Mouse (Mus musculus): ENCODE measurements around the gene Nr0b2.
"Not testable (repeated sequence)": the region's sequence is repeated elsewhere in the genome, so short reads cannot be mapped to it uniquely, and the experiment has no call there.

The Nr0b2 gene

GRCm38 (mm10) chr4:133552768-133553447, at the start of gene Nr0b2:
Nr0b2 (plus strand) TSS chr4:133553376.
- DNase-seq (ENCODE audit: extremely low spot score): no peak

DNA sequence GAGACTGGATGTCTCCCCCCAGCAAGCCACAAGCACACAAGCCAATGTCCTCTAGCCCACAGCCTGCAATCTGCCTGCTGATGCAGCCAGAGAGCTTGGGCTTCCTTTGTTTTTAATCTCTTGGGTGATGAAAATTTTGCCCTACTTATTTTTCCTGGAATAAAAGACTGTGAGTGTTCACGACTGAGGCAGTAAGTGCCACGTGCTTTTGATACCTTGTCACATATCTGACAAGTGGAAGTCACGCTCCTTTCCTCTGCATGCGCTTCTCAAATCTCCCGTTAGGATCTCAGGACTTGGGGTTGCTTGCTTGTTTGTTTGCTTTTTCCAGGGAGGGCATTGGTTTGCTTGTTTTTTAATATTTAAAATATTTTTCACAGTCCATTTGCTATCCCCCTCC, 48.9 kb upstream of the Nr0b2 start:
- DNase-seq (ENCODE audit: extremely low spot score): no peak

- DNase-seq (ENCODE audit: extremely low spot score): no peak
These were observed 48.3 kb upstream of the Nr0b2 start for GRCm38 (mm10) chr4:133504755-133505485.

GRCm38 (mm10) chr4:133506573-133506972, 46.6 kb upstream of the Nr0b2 start:
- no peak for DNase-seq (ENCODE audit: extremely low spot score)

GRCm38 (mm10) chr4:133508990-133509389, 44.2 kb upstream of the Nr0b2 start:
- no peak for DNase-seq (ENCODE audit: extremely low spot score)

GRCm38 (mm10) chr4:133511050-133511449, 42.1 kb upstream of the Nr0b2 start:
- DNase-seq (ENCODE audit: extremely low spot score): no peak

DNA sequence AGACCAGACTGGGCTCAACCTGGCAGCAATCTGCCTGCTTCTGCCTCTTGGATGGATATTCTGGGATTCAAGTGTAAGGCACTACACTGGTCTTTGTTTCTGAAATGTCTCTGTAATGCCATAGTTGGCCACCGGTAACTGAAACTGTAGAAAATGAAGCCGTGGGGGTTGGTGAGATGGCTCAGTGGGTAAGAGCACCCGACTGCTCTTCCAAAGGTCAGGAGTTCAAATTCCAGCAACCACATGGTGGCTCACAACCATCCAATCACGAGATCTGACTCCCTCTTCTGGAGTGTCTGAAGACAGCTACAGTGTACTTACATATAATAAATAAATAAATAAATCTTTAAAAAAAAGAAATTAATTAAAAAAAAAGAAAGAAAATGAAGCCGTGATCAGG, 40.7 kb upstream of the Nr0b2 start:
- not testable (repeated sequence) for DNase-seq (ENCODE audit: extremely low spot score)

- peak; percentile 70 for DNase-seq (ENCODE audit: extremely low spot score)
These were observed 40.2 kb upstream of the Nr0b2 start for GRCm38 (mm10) chr4:133512972-133513371.

DNA sequence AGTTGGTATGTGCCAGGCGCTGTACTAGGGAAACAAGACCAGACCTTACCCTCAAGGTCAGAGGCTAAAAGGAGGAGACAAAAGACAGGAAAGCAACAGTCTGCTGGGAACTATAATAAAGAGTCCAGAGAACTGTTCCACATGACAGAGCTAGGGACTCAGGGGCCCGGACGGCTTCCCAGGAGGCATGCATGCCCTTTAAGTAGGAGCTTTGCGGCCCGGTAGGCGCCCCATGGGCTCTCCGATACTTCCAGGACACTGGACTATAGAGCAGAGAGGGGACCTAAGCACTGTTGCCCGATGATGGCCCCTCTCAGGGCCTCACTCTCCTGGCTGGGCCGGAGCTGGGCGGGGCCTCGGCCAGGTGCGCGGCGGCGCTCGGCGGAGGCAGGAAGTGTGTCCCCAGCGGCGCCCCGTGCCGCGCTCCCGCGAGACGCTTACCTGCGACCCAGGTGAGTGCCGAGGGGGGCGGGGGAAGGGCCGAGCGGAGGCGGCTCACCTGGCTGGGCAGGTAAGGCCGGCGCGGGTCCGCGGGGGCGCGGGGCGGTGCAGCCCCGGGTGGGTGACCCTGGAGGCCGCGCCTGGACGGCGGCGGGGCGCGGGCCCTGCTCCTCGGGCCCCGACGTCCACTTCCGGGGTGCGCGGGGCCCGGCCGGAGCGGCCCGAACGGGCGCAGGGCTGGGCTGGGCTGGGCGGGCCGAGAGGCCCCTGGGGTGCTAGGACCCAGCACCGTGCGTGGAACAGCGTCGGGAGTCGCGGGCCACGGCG, 34.4 kb upstream of the Nr0b2 start, which contains the start of gene Kdf1:
Gene Kdf1, plus strand, starts transcription at position 363 of the 768 bp plus-strand sequence.
- no peak for DNase-seq (ENCODE audit: extremely low spot score)

DNA sequence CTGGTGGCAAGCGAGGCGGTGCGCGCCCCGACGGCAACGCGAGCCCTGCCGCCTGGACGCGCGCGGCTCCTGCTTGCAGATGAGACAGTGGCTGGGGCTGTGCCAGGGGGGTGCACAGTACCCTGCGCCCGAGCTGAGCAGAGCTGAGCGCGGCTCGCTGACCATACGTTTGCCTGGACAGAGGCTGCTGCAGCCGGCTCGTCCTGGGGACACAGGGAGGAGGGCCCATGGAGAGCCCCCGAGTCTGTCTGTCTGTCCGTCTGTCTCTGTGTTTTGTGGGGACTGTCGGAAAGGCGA, 33.9 kb upstream of the Nr0b2 start:
- no peak for DNase-seq (ENCODE audit: extremely low spot score)

GRCm38 (mm10) chr4:133521502-133521901, 31.7 kb upstream of the Nr0b2 start:
- no peak for DNase-seq (ENCODE audit: extremely low spot score)

DNA sequence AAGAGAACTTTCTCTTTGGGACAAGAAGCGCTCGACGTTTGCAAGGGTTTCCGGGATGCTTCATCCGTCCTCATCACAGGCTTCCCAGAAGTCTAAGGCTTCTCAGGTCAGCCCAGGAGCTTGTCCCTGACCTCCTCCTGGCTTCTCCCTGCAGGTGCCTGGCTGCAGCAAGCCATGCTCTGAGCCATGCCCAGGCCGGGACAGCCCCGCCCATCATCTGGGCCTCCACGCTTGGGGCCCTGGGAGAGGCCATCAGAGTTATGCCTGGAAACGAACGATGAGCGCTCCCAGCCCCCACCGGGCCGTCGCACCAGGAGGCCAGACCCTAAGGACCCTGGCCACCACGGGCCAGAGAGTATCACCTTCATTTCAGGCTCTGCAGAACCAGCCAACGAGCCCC, 25.4 kb upstream of the Nr0b2 start:
- DNase-seq (ENCODE audit: extremely low spot score): no peak

- DNase-seq (ENCODE audit: extremely low spot score): no peak
These were observed 20.4 kb upstream of the Nr0b2 start for GRCm38 (mm10) chr4:133532777-133533176.

- DNase-seq (ENCODE audit: extremely low spot score): no peak
These were observed 17.1 kb upstream of the Nr0b2 start for GRCm38 (mm10) chr4:133536081-133536480.

DNA sequence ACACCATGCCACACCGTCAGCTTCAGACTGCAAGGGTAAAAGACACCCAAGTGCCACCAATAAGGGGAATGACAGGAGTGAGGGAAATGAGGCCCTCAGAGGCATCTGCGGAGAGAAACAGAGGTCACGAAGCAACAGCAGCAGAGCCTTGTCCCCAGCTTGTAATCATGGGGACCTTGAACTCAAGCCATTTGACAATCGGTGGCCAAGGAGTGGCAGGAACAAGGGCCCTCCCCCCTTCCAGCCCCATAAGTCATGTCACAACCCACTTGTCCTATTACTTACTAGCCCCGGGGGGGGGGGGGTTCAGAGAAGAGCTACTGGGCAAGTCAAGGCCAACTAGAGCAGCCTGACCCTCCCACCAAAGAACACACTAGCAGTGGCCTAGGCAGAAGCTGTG, 16.5 kb upstream of the Nr0b2 start:
- no peak for DNase-seq (ENCODE audit: extremely low spot score)

- DNase-seq (ENCODE audit: extremely low spot score): peak; percentile 96
These were observed 7.6 kb upstream of the Nr0b2 start, which contains the start of gene Nudc for GRCm38 (mm10) chr4:133545272-133546231. Nudc (minus strand) TSS chr4:133545996.

DNA sequence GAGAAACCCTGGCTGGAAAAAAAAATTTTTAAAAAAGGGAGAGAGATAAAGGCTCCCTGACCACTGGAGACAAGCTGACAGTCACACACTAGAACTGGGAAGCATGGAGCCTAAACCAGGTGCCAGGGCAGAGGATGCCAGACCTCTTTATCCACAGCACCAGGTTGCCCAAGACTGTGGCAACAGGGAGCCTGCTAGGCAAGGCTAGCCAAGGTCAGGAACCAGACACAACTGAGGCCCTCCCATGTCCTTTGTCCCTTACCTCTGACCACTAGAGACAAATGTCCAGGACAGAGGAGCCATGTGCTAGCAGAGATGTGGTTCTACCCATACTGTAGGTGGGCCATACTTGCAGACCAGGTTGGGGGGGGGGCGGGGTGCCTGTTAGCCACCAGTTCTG, 1.1 kb upstream of the Nr0b2 start:
- DNase-seq (ENCODE audit: extremely low spot score): no peak

GRCm38 (mm10) chr4:133553448-133554330, 513 bp downstream of the Nr0b2 start:
- no peak for DNase-seq (ENCODE audit: extremely low spot score)

DNA sequence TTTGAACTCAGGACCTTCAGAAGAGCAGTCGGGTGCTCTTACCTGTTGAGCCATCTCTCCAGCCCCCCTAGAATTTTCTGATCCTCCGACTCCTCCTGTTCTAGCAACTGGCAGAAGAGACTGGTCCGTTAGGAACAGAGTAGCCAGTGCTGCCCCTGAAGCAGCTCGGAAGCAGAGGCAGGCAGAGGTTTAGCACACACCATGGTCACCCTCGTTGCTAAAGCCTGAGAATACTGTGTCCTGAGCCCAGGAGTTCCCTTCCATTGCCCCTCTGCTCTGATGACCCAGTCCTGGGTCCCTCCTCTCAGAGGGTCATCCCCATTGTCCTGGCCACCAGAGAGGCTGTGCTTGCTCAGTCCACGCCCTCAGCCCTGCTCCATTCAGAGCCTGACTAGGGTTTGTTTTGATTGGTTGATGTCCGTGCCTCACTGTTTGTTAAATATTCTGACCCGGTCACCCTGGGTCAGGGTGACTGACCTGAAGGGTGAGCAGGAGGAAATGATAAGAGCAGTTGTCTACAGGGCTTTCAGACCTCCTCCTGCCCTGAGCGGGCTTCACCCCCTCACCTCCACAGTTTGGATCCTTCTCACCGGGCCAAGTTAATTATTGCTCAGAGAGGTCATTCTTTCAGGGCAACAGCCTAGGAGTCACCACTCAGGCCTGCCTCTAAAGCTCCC, 4.0 kb downstream of the Nr0b2 start:
- DNase-seq (ENCODE audit: extremely low spot score): peak; percentile 66

DNA sequence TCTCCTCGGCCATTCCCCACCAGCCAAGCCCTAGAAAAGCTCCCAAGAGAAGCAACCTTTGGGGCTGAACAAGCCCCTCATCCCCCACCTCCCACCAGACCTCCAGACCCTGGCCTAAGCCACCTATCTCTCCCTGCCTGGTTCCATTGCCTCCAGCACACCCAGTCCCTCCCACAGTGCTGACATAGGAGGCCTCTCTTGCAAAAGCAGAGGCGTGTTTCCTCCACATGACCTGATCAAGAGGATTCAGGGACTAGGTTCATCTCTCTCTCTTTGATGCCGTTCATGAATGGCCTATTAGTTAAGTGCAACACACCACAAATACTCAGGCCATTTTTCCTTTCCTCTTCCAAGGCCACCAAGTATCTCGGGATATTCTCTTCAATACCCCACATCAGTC, 6.7 kb downstream of the Nr0b2 start:
- no peak for DNase-seq (ENCODE audit: extremely low spot score)
